Mouse (Mus musculus): Measurements from ENCODE around the gene Brinp3. TPM values are rescaled to one million over a fixed set of nuclear protein-coding genes. Genes with fewer than 3 reads are reported as not detected.

The Brinp3 gene
- 0.03 TPM in 1 of 2 replicates, not detected in the other for polyA plus RNA-seq (2012; rRNA removed)

GRCm38 (mm10) chr1:146494681-146495331 is at the start of gene Brinp3:
TSS of gene Brinp3 (plus strand) at chr1:146494760.

Measured in liver, embryonic 14 days (tissue).